In genomic region chr11:98392645-98393044, GRCm38 (mm10) we compare ENCODE assay signal across 9 mouse cellular contexts. TPM values are rescaled to one million over a fixed set of nuclear protein-coding genes. Genes with fewer than 3 reads are reported as not detected.
A peak's percentile ranks its signal among the peaks of the same experiment; 100 is the strongest.
DNase-seq lines count a peak whose midpoint lies in the region; ATAC-seq and TF ChIP-seq lines count a peak whose summit lies in the region.
"Had no signal": no experiment of that assay in that cellular context is flagged by ENCODE, and none has a peak within 500 bp of the region (broad histone marks: within the 10 kb centered on the region; RNA-seq: fewer than 3 reads in every experiment).

No protein-coding gene starts in this region.

- no peaks in the 10 kb centered on the region for H3K9me3 ChIP-seq in kidney, embryonic 14.5 days (ENCODE audit: control insufficient read depth, low read length)

- H3K27ac ChIP-seq in kidney, embryonic 14.5 days (ENCODE audit: low read depth, low read length): peak overlapping the region; percentile 48
- H3K27ac ChIP-seq in bone marrow, adult 2 months (ENCODE audit: control insufficient read depth, insufficient read depth, low read depth, low read length, poor library complexity): peak overlapping the region; percentile 78

- no peak overlapping the region for H3K4me2 ChIP-seq in kidney, embryonic 14.5 days (replicated peaks; ENCODE audit: low read depth, low read length)

- no peak for DNase-seq in kidney, postnatal 10 days
- DNase-seq in adrenal gland, adult 18-20 months (ENCODE audit: low spot score in 2 of 2): no peak
- no peak for DNase-seq in adrenal gland, postnatal 14 days
- DNase-seq in layer of hippocampus, postnatal 10 days (ENCODE audit: low spot score in 2 of 2): no peak

- no peak for ATAC-seq in kidney, embryonic 14.5 days (ENCODE audit: low FRiP score, low TSS enrichment)
- ATAC-seq in hematopoietic stem cell, adult 5-6 weeks (replicated peaks in 1 of 2; ENCODE audit: insufficient read depth in 1 of 2, low FRiP score in 2 of 2, low TSS enrichment in 1 of 2, low read depth in 1 of 2, poor library complexity in 2 of 2, severe bottlenecking in 2 of 2): peak; percentile 14 to 15; a peak in 2 of 4 replicates
- ATAC-seq in megakaryocyte-erythroid progenitor cell, adult 5-6 weeks (replicated peaks; ENCODE audit: low FRiP score, low TSS enrichment, poor library complexity, severe bottlenecking): peak; percentile 56

- H3K9ac ChIP-seq in kidney, embryonic 14.5 days (ENCODE audit: low read depth, low read length): 0 out of 2 replicates have a peak overlapping the region, but pooled peaks have one; percentile 18

- peaks cover 6% of the 10 kb centered on the region; the same call in 1 of the 2 replicates for H3K27me3 ChIP-seq in kidney, embryonic 14.5 days (ENCODE audit: control insufficient read depth, insufficient read depth, low read length)

- H3K4me3 ChIP-seq in kidney, embryonic 14.5 days (ENCODE audit: low read length): no peak overlapping the region
- H3K4me3 ChIP-seq in bone marrow, adult 2 months (replicated peaks; ENCODE audit: control insufficient read depth, low read depth, low read length): no peak overlapping the region

- H3K36me3 ChIP-seq in kidney, embryonic 14.5 days (ENCODE audit: control insufficient read depth, insufficient read depth, low read length): 0 out of 2 replicates have a peak, but pooled peaks cover 2% of the 10 kb centered on the region

- peaks cover 38% of the 10 kb centered on the region for H3K4me1 ChIP-seq in kidney, embryonic 14.5 days (ENCODE audit: control insufficient read depth, insufficient read depth, low read length)
- H3K4me1 ChIP-seq in bone marrow, adult 2 months (ENCODE audit: control insufficient read depth, insufficient read depth, low read length): peaks cover 2% of the 10 kb centered on the region

- 57% methylated on average over 4 of the region's 4 CpGs for WGBS in kidney, embryonic 14.5 days
- 11% methylated on average over 4 of the region's 4 CpGs for WGBS in bone marrow, adult 2 months

- 0 out of 2 replicates have a peak, but pooled peaks have one; percentile 10 for TF ChIP-seq POLR2A in bone marrow, adult 2 months (IDR thresholded peaks at IDR 0.05; ENCODE audit: borderline replicate concordance, control insufficient read depth, low read depth, low read length)

- no peak for TF ChIP-seq CTCF in bone marrow, adult 2 months (IDR thresholded peaks at IDR 0.05; ENCODE audit: control insufficient read depth, insufficient read depth, low read length)

RNA-seq across cellular contexts. Expression of gene Pnmt, which starts 6.4 kb away (rescaled TPM):
- polyA plus RNA-seq in kidney, embryonic 14.5 days (2014; fragmentation: Nextera tagmentation; extraction: Ambion mirVana): 0.84 and 2.2 TPM in 2 replicates
- polyA plus RNA-seq in bone marrow, adult 2 months (2011; ENCODE audit: insufficient read depth, insufficient read length, low replicate concordance, missing spikeins): not detected in 2 replicates
- total RNA-seq in hematopoietic stem cell, adult 5-6 weeks (2017): not detected in 2 replicates
- not detected in 2 replicates for total RNA-seq in megakaryocyte-erythroid progenitor cell, adult 5-6 weeks (2014; fragmentation: Nextera tagmentation)
- not detected in 2 replicates for total RNA-seq in megakaryocyte-erythroid progenitor cell, adult 5-6 weeks (2017)
- 100 to 1,000 TPM; 313 to 497 TPM for total RNA-seq in adrenal gland, adult 18-20 months (2021)
- 687 and 769 TPM in 2 replicates for total RNA-seq in adrenal gland, postnatal 14 days (2021)
- not detected for total RNA-seq in layer of hippocampus, postnatal 10 days (2021)

RNA-seq across cellular contexts. Expression of gene Pgap3, which starts 7.6 kb away (rescaled TPM):
- 10.7 and 14.8 TPM in 2 replicates for polyA plus RNA-seq in kidney, embryonic 14.5 days (2014; fragmentation: Nextera tagmentation; extraction: Ambion mirVana)
- polyA plus RNA-seq in bone marrow, adult 2 months (2011; ENCODE audit: insufficient read depth, insufficient read length, low replicate concordance, missing spikeins): 2.4 and 2.7 TPM in 2 replicates
- total RNA-seq in hematopoietic stem cell, adult 5-6 weeks (2017): 5.6 and 7.4 TPM in 2 replicates
- 6.4 and 10.6 TPM in 2 replicates for total RNA-seq in megakaryocyte-erythroid progenitor cell, adult 5-6 weeks (2014; fragmentation: Nextera tagmentation)
- 1.6 and 5.4 TPM in 2 replicates for total RNA-seq in megakaryocyte-erythroid progenitor cell, adult 5-6 weeks (2017)
- 1 to 10 TPM; 5.3 to 6.2 TPM for total RNA-seq in adrenal gland, adult 18-20 months (2021)
- 5.3 and 5.9 TPM in 2 replicates for total RNA-seq in adrenal gland, postnatal 14 days (2021)
- total RNA-seq in layer of hippocampus, postnatal 10 days (2021): 10 to 100 TPM in 1 of 2 experiments, 1 to 10 TPM in 1; 8.9 to 10.1 TPM

RNA-seq across cellular contexts. Expression of gene Tcap, which starts 9.0 kb away (rescaled TPM):
- polyA plus RNA-seq in kidney, embryonic 14.5 days (2014; fragmentation: Nextera tagmentation; extraction: Ambion mirVana): 1.3 and 2.3 TPM in 2 replicates
- 6.5 and 15.6 TPM in 2 replicates for polyA plus RNA-seq in bone marrow, adult 2 months (2011; ENCODE audit: insufficient read depth, insufficient read length, low replicate concordance, missing spikeins)
- total RNA-seq in hematopoietic stem cell, adult 5-6 weeks (2017): 0.56 TPM in 1 of 2 replicates, not detected in the other
- not detected in 2 replicates for total RNA-seq in megakaryocyte-erythroid progenitor cell, adult 5-6 weeks (2014; fragmentation: Nextera tagmentation)
- total RNA-seq in megakaryocyte-erythroid progenitor cell, adult 5-6 weeks (2017): not detected in 2 replicates
- 1 to 10 TPM in 1 of 2 experiments, not detected in 1; 3.5 TPM for total RNA-seq in adrenal gland, adult 18-20 months (2021)
- 0.48 and 0.53 TPM in 2 replicates for total RNA-seq in adrenal gland, postnatal 14 days (2021)
- 1 to 10 TPM; 1.4 to 1.6 TPM for total RNA-seq in layer of hippocampus, postnatal 10 days (2021)
- polyA plus RNA-seq: testis, adult 2 months had no signal

RNA-seq across cellular contexts. Expression of gene Erbb2, which starts 19.6 kb away (rescaled TPM):
- polyA plus RNA-seq in kidney, embryonic 14.5 days (2014; fragmentation: Nextera tagmentation; extraction: Ambion mirVana): 35.5 and 54.1 TPM in 2 replicates
- polyA plus RNA-seq in bone marrow, adult 2 months (2011; ENCODE audit: insufficient read depth, insufficient read length, low replicate concordance, missing spikeins): 0.97 and 2.4 TPM in 2 replicates
- total RNA-seq in hematopoietic stem cell, adult 5-6 weeks (2017): not detected in 2 replicates
- not detected in 2 replicates for total RNA-seq in megakaryocyte-erythroid progenitor cell, adult 5-6 weeks (2014; fragmentation: Nextera tagmentation)
- not detected in 2 replicates for total RNA-seq in megakaryocyte-erythroid progenitor cell, adult 5-6 weeks (2017)
- 1 to 10 TPM; 2.5 to 3.4 TPM for total RNA-seq in adrenal gland, adult 18-20 months (2021)
- total RNA-seq in adrenal gland, postnatal 14 days (2021): 5.9 and 6.8 TPM in 2 replicates
- 1 to 10 TPM; 3.3 to 4.2 TPM for total RNA-seq in layer of hippocampus, postnatal 10 days (2021)

RNA-seq across cellular contexts. Expression of gene Stard3, which starts 34.5 kb away (rescaled TPM):
- 34.9 and 42.0 TPM in 2 replicates for polyA plus RNA-seq in kidney, embryonic 14.5 days (2014; fragmentation: Nextera tagmentation; extraction: Ambion mirVana)
- 16.8 and 32.3 TPM in 2 replicates for polyA plus RNA-seq in bone marrow, adult 2 months (2011; ENCODE audit: insufficient read depth, insufficient read length, low replicate concordance, missing spikeins)
- 16.5 and 24.5 TPM in 2 replicates for total RNA-seq in hematopoietic stem cell, adult 5-6 weeks (2017)
- total RNA-seq in megakaryocyte-erythroid progenitor cell, adult 5-6 weeks (2014; fragmentation: Nextera tagmentation): 11.9 and 28.5 TPM in 2 replicates
- 10.6 and 18.2 TPM in 2 replicates for total RNA-seq in megakaryocyte-erythroid progenitor cell, adult 5-6 weeks (2017)
- 10 to 100 TPM; 23.4 to 24.4 TPM for total RNA-seq in adrenal gland, adult 18-20 months (2021)
- 21.5 and 22.7 TPM in 2 replicates for total RNA-seq in adrenal gland, postnatal 14 days (2021)
- 10 to 100 TPM; 19.2 to 19.5 TPM for total RNA-seq in layer of hippocampus, postnatal 10 days (2021)

Comparison
In these comparisons a context has a peak if more than half of its experiments do, and no peak if none do; other contexts are left out.
1. RNA of gene Pnmt, which starts 6.4 kb away (total RNA-seq): 687 to 769 TPM in adrenal gland, postnatal 14 days and 313 to 497 TPM in adrenal gland, adult 18-20 months; not detected in layer of hippocampus, postnatal 10 days, not detected in hematopoietic stem cell, adult 5-6 weeks and not detected in megakaryocyte-erythroid progenitor cell, adult 5-6 weeks; every median in the first group is over 100 times any median in the second.